Mouse (Mus musculus) heart, embryonic 11.5 days (tissue): ENCODE measurements at regions not wholly inside any gene's neighbourhood (a gene's known extent, or its start where the extent isn't known, plus 50 kb on each side); places are given as distances from the start of the nearest gene placed in this dataset.

ENCODE experiments used
- ATAC-seq: fragments of 200-750 bp; cut with Nextera tagmentation; replicated peaks from 2 replicates; pipeline ENCODE4 v1.8.0; 2017; ENCODE audit warnings: moderate library complexity; ENCODE audit not compliant: insufficient number of reproducible peaks, low FRiP score, low TSS enrichment
- H3K27ac ChIP-seq: fragments of 300-500 bp; sonication (generic); 2 replicates; pipeline ENCODE4 v1.5.1; 2014; ENCODE audit warnings: mild to moderate bottlenecking, low read depth, low read length
- H3K27me3 ChIP-seq: fragments of 300-500 bp; sonication (generic); 2 replicates; pipeline ENCODE4 v1.6.1; 2014; ENCODE audit warnings: mild to moderate bottlenecking, low read length, mixed read lengths; ENCODE audit not compliant: control insufficient read depth, insufficient read depth
- H3K36me3 ChIP-seq: fragments of 300-500 bp; sonication (generic); 2 replicates; pipeline ENCODE4 v1.6.1; 2014; ENCODE audit warnings: mild to moderate bottlenecking, low read length, moderate library complexity, mixed read lengths; ENCODE audit not compliant: control insufficient read depth, insufficient read depth
- H3K4me1 ChIP-seq: fragments of 300-500 bp; sonication (generic); 2 replicates; pipeline ENCODE4 v1.6.1; 2014; ENCODE audit warnings: low read length; ENCODE audit not compliant: control insufficient read depth, insufficient read depth
- H3K4me2 ChIP-seq: fragments of 300-500 bp; sonication (generic); 2 replicates; pipeline ENCODE4 v1.6.1; 2014; ENCODE audit warnings: mild to moderate bottlenecking, moderate library complexity
- H3K4me3 ChIP-seq: fragments of 300-500 bp; sonication (generic); 2 replicates; pipeline ENCODE4 v1.5.1; 2014; ENCODE audit warnings: low read depth, low read length
- H3K9ac ChIP-seq: fragments of 300-500 bp; sonication (generic); 2 replicates; pipeline ENCODE4 v1.6.1; 2014; ENCODE audit warnings: mild to moderate bottlenecking, low read depth, low read length, moderate library complexity
- H3K9me3 ChIP-seq: fragments of 300-500 bp; sonication (generic); replicated peaks from 2 replicates; pipeline ENCODE4 v1.6.1; 2016; ENCODE audit warnings: low read length; ENCODE audit not compliant: control insufficient read depth
- WGBS: fragments of 180-500 bp; shearing (Covaris S2); extraction: QIAGEN DNeasy Blood & Tissue Kit; methylation state at CpG from one replicate; pipeline ENCODE4 v1.1.7; 2014; ENCODE audit not compliant: insufficient replicate concordance; 5-methylcytosine and 5-hydroxymethylcytosine counted together

GRCm38 (mm10) chr9:59232682-59233081, 58.7 kb upstream of the Adpgk start:
- H3K27ac ChIP-seq: no peak overlapping the region
- no peaks in the 10 kb centered on the region for H3K9me3 ChIP-seq
- H3K36me3 ChIP-seq: no peaks in the 10 kb centered on the region
- H3K4me3 ChIP-seq: no peak overlapping the region
- no peaks in the 10 kb centered on the region for H3K27me3 ChIP-seq
- 70% methylated on average over 3 of the region's 3 CpGs for WGBS
- H3K9ac ChIP-seq: no peak overlapping the region
- no peak overlapping the region for H3K4me2 ChIP-seq
- no peak for ATAC-seq
- no peaks in the 10 kb centered on the region for H3K4me1 ChIP-seq

GRCm38 (mm10) chr9:59231947-59232346, 59.4 kb upstream of the Adpgk start:
- 77% methylated on average over 7 of the region's 7 CpGs for WGBS
- H3K4me1 ChIP-seq: no peaks in the 10 kb centered on the region
- no peak overlapping the region for H3K27ac ChIP-seq
- H3K4me3 ChIP-seq: no peak overlapping the region
- no peak for ATAC-seq
- no peak overlapping the region for H3K4me2 ChIP-seq
- H3K36me3 ChIP-seq: no peaks in the 10 kb centered on the region
- no peaks in the 10 kb centered on the region for H3K9me3 ChIP-seq
- H3K9ac ChIP-seq: no peak overlapping the region
- H3K27me3 ChIP-seq: no peaks in the 10 kb centered on the region

GRCm38 (mm10) chr9:59231186-59231585, 60.2 kb upstream of the Adpgk start:
- no peaks in the 10 kb centered on the region for H3K9me3 ChIP-seq
- ATAC-seq: no peak
- no peak overlapping the region for H3K27ac ChIP-seq
- no peaks in the 10 kb centered on the region for H3K36me3 ChIP-seq
- H3K4me1 ChIP-seq: no peaks in the 10 kb centered on the region
- no peaks in the 10 kb centered on the region for H3K27me3 ChIP-seq
- no peak overlapping the region for H3K4me2 ChIP-seq
- no peak overlapping the region for H3K4me3 ChIP-seq
- H3K9ac ChIP-seq: no peak overlapping the region
- 85% methylated on average over 5 of the region's 5 CpGs for WGBS

- ATAC-seq: no peak
- H3K9ac ChIP-seq: no peak overlapping the region
- no peaks in the 10 kb centered on the region for H3K4me1 ChIP-seq
- H3K36me3 ChIP-seq: no peaks in the 10 kb centered on the region
- no peak overlapping the region for H3K4me3 ChIP-seq
- no peak overlapping the region for H3K4me2 ChIP-seq
- 85% methylated on average over 5 of the region's 5 CpGs for WGBS
- H3K9me3 ChIP-seq: no peaks in the 10 kb centered on the region
- no peaks in the 10 kb centered on the region for H3K27me3 ChIP-seq
- H3K27ac ChIP-seq: no peak overlapping the region
These were observed 61.2 kb upstream of the Adpgk start for GRCm38 (mm10) chr9:59230161-59230560.

GRCm38 (mm10) chr9:59227948-59228347, 63.4 kb upstream of the Adpgk start:
- H3K4me2 ChIP-seq: no peak overlapping the region
- H3K36me3 ChIP-seq: no peaks in the 10 kb centered on the region
- no peak overlapping the region for H3K9ac ChIP-seq
- no peak overlapping the region for H3K4me3 ChIP-seq
- H3K9me3 ChIP-seq: no peaks in the 10 kb centered on the region
- H3K27me3 ChIP-seq: no peaks in the 10 kb centered on the region
- ATAC-seq: no peak
- no peak overlapping the region for H3K27ac ChIP-seq
- H3K4me1 ChIP-seq: no peaks in the 10 kb centered on the region
- WGBS: 65% methylated on average over 4 of the region's 4 CpGs

- ATAC-seq: no peak
- no peaks in the 10 kb centered on the region for H3K36me3 ChIP-seq
- no peak overlapping the region for H3K9ac ChIP-seq
- no peaks in the 10 kb centered on the region for H3K27me3 ChIP-seq
- 85% methylated on average over 4 of the region's 4 CpGs for WGBS
- H3K4me1 ChIP-seq: no peaks in the 10 kb centered on the region
- no peak overlapping the region for H3K4me2 ChIP-seq
- H3K27ac ChIP-seq: no peak overlapping the region
- no peak overlapping the region for H3K4me3 ChIP-seq
- H3K9me3 ChIP-seq: no peaks in the 10 kb centered on the region
These were observed 65.0 kb upstream of the Adpgk start for GRCm38 (mm10) chr9:59226361-59226760.

- Histone ChIP-seq H3K27ac (no peak overlapping the region), H3K27me3 (no peaks in the 10 kb centered on the region), H3K4me2 (no peak overlapping the region), H3K36me3 (no peaks in the 10 kb centered on the region), H3K4me1 (no peaks in the 10 kb centered on the region), H3K9ac (no peak overlapping the region), H3K9me3 (no peaks in the 10 kb centered on the region), H3K4me3 (no peak overlapping the region)
- whole genome bisulfite sequencing: 50% methylated on average over 4 of the region's 4 CpGs
- no peak for ATAC-seq
These were observed 72.1 kb upstream of the Adpgk start for GRCm38 (mm10) chr9:59219277-59219676.

- Histone ChIP-seq H3K4me3 (no peak overlapping the region), H3K9me3 (no peaks in the 10 kb centered on the region), H3K9ac (no peak overlapping the region), H3K36me3 (no peaks in the 10 kb centered on the region), H3K4me1 (no peaks in the 10 kb centered on the region), H3K4me2 (no peak overlapping the region), H3K27ac (no peak overlapping the region), H3K27me3 (no peaks in the 10 kb centered on the region)
- ATAC-seq: no peak
- WGBS: 83% methylated on average over 15 of the region's 15 CpGs
These were observed 88.5 kb upstream of the Adpgk start for GRCm38 (mm10) chr9:59202654-59203514.
